Mouse (Mus musculus) duodenum, adult 2 months (tissue): ENCODE measurements around the gene Srp54c. TPM values are rescaled to one million over a fixed set of nuclear protein-coding genes. Genes with fewer than 3 reads are reported as not detected.

Experiments used
- polyA plus RNA-seq: library from polyadenylated mRNA; depleted of rRNA; stranded (reverse); fragments of >200 nt; gene quantifications from 2 replicates; pipeline ENCODE4 v1.2.3, GENCODE M21; 2012; ENCODE audit warnings: low replicate concordance; rRNA removed

Srp54c gene
- 0.79 and 1.9 TPM in 2 replicates for polyA plus RNA-seq

DNA sequence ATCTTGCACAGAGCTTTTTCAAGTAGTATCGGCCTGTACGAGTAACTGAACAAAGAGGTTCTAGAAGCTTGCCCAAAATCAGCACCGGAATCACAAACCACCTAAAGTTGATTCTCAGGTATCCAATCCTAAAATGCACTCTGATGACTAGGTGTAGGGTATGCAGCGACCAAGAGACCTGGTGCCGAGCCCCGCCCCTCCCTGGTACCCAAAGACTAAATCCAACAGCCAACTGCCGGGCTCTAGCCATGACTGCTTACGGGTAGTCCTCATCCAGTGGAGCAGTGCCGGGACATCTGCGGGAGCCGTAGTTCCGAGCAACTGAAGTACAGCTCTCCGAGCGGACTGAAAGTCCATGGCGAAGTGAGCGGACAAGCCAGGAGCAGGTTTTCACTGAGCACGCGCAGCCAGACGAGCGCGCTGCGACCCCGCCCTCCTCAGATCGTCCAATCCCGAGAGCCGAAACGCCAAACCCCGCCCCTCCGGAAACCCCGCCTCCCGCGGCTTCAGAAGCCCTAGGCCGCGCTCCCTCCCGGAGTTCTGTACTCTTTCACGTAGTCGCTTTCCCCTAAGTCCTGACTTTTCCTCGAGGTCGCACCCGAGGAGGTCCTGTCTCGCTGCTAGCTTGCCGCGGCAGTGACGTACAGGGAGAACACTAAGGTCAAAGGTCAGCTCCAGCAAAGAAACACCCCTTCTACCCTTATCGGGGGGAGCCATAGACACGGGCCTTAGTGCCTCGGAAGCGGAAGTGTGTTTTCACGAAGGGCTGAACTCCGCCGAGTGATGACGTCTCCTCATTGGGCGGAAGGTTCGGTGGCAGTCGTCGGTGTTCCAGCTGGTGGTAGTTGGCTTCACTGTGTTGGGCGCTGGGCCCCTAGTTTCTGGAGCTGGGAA is at the start of gene Srp54c:
Gene Srp54c (plus strand): TSS at position 543 of the 894 bp plus-strand sequence.

DNA sequence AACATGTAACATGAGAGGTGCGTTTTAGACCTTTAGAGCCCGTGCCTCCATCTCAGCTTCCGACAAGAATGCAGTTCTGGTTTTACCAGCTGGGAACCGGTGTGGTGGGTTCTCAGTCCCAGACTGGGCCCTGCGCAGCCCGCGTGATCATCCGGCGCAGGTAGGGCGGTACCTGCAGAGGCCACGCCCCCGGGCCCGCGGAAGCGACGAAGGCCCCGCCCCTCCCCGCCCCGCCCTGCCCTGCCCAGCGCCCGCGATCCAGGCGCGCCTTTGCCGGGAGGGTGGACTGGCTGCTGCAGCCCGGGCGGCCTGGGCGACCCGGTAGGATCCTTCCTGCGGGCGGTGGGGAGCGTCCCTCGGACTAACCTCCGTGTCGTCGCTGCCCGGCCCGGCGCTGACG is 30.7 kb upstream of the Srp54c start, which contains the start of gene 1700047I17Rik2:
Gene 1700047I17Rik2 (plus strand): TSS at position 287 of the 400 bp plus-strand sequence.

DNA sequence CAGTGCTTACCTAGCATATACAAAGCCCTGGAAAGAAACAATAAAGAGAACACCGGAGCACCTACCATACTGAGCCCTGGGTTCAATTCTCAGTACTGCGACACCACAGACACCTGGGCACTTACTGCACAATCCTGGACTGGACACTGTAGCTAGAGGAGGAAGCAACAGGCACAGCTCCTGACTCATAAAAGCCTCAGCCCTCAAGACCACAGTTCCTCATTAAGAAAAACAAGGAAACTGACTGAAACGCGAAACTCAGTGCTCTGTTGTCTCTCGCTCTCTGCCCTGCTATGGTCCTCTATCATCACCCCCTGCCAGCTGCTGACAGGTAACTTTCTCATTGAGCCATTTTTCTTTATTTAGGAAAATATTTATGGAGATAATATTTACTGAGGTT is 69.4 kb downstream of the Srp54c start, which contains the start of gene 1110008L16Rik:
Gene 1110008L16Rik (plus strand): TSS at position 242 of the 400 bp plus-strand sequence.

DNA sequence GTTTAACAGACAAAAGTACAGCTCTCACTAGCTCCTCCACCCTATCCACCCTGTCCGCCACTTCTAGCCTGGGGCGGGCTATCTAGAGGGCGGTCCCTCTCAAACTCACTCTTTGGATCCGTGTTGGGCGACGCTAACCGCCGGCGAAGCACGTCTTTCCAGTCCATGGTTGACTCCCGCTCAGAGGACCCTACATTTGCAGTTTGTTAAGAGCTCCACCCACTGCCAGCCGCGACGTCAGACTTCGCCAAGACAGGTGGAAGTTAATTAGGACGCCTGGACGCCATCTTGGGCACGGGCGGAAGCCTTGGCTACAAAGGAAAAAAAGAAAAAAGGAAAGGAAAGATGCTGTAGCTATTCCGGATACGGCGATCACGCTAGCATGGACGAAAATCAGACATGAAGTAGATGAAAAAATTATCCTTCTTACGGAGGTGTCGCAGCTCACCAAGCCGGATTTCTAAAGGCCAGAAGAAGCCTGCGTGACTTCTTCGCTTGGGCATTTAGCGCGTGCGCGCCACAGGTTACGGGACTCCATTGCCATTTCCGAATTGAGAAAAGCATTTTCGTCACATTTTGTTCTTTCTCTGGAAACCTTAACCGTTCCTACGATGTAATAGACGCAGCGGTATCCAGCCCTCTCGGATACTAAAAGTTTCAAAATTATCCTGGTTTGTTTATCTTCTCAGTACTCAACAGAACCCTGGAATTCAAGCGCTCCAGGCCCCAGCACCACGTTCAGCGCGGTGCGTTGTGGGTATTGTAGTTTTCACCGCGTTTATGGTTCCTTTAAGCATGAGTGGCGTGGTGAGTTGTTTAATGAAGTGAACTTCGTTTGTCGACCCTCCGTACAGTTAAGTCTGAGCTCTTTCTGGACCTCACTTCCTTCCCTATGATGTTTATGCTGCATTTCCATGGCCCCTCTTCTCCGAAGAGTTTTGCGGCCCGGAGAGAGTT is 72.8 kb downstream of the Srp54c start, which contains the start of gene Ppp2r3c:
Gene Ppp2r3c (minus strand): TSS at position 514 of the 957 bp plus-strand sequence.

Other genes starting within 250 kb of the Srp54c start
- gene Gm20403, start 243.6 kb upstream of the Srp54c start, polyA plus RNA-seq = not detected in 2 replicates
- 0.55 and 0.64 TPM in 2 replicates for gene Baz1a, start 215.8 kb upstream of the Srp54c start, polyA plus RNA-seq
- 1.1 and 1.2 TPM in 2 replicates for gene 2700097O09Rik, start 150.1 kb upstream of the Srp54c start, polyA plus RNA-seq
- gene Srp54a, start 149.9 kb upstream of the Srp54c start, polyA plus RNA-seq = 7.2 and 12.8 TPM in 2 replicates
- 2.3 and 4.0 TPM in 2 replicates for gene Fam177a, start 105.7 kb upstream of the Srp54c start, polyA plus RNA-seq
- gene Srp54b, start 75.1 kb upstream of the Srp54c start, polyA plus RNA-seq = 10.7 and 28.1 TPM in 2 replicates
- not detected in 2 replicates for gene 1700047I17Rik2, start 30.6 kb upstream of the Srp54c start, polyA plus RNA-seq
- gene 1110008L16Rik, start 69.4 kb downstream of the Srp54c start, polyA plus RNA-seq = 4.2 and 7.1 TPM in 2 replicates
- gene Ppp2r3c, start 72.8 kb downstream of the Srp54c start, polyA plus RNA-seq = 0.19 and 0.43 TPM in 2 replicates
- 10.4 and 11.2 TPM in 2 replicates for gene Psma6, start 154.1 kb downstream of the Srp54c start, polyA plus RNA-seq